Mouse (Mus musculus): ENCODE measurements at regions not wholly inside any gene's neighbourhood (a gene's known extent, or its start where the extent isn't known, plus 50 kb on each side); places are given as distances from the start of the nearest gene placed in this dataset.

DNA sequence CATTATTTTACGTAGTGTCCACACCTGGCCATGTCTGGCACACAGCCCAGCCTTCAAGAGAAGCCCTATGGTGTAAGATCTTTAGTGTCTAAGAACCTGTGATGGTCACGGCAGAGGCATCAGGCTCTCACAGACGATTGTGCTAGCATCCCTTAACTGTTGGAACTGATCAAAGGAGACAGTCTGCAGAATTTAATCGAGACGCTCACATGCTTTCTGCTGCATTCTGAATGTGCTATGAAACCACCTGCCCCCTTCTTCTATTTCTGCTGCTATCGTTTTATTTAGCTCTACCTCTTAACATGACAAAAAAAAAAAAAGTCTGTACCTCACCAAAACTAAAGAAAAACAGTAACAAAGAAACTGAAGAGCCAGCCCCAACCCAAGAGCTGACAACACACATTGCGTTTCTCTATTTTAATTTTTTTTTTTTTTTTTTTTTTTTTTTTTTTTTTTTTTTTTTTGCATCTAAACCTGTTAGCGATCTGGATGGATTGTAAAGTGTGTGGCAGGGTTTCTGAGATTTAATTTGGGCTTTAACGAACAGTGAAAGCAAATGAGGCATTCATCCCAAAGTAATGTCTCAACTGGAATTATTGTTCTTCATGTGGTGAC is 209.6 kb upstream of the Clint1 start:
- Histone ChIP-seq H3K27ac (replicated peaks; ENCODE audit: low read depth, low read length) (no peak overlapping the region), H3K4me2 (ENCODE audit: low read depth, low read length) (no peak overlapping the region), H3K9me3 (replicated peaks; ENCODE audit: control insufficient read depth, low read length) (no peaks in the 10 kb centered on the region), H3K4me3 (ENCODE audit: low read depth, low read length) (no peak overlapping the region), H3K4me1 (ENCODE audit: control insufficient read depth, insufficient read depth, low read length) (no peaks in the 10 kb centered on the region), H3K27me3 (ENCODE audit: control insufficient read depth, insufficient read depth, low read length) (no peaks in the 10 kb centered on the region), H3K36me3 (replicated peaks; ENCODE audit: control insufficient read depth, insufficient read depth, low read depth, low read length) (no peaks in the 10 kb centered on the region), H3K9ac (replicated peaks; ENCODE audit: low read length) (no peak overlapping the region)
- ATAC-seq (replicated peaks; ENCODE audit: insufficient number of reproducible peaks, low FRiP score, low TSS enrichment, low read depth) (no peak), DNase-seq (ENCODE audit: low spot score) (no peak)
- WGBS = 86% methylated on average over 9 of the region's 9 CpGs

DNA sequence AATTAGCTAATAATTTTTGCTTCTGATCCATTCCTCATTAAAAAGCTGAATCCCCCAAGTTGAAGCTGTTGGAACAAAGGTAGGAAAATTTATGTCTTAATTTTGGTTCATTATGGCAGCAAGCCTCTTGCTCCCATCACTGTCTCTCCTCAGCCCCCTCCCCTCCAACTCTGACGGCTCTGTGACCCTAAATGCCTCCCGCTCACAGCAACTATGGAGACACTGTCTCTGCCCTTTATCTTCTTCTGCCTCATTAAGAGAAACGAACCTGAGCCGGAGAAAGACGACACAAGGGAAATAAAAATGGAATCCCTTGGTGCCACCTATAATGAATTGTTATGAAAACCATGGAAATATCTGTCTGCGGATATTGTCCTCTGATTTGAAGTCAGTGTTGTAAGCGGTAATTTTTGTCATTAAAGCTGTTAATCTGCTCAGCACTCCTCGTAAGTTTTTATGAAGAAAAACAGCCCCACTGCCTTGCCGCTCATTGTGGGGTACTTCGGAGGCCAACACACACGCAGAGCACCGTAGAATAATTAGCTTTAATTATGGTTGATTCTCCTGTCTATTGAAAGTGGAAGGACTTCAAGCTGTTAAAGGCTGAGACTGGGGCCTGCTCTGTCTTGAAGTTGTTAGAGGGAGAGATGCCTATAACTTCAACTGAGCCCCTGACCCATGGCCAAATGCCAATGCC is 208.1 kb upstream of the Clint1 start:
- 64% methylated on average over 12 of the region's 12 CpGs for WGBS
- H3K36me3 ChIP-seq (replicated peaks; ENCODE audit: control insufficient read depth, insufficient read depth, low read depth, low read length) = no peaks in the 10 kb centered on the region
- no peak overlapping the region for H3K9ac ChIP-seq (replicated peaks; ENCODE audit: low read length)
- H3K9me3 ChIP-seq (replicated peaks; ENCODE audit: control insufficient read depth, low read length) = no peaks in the 10 kb centered on the region
- no peaks in the 10 kb centered on the region for H3K27me3 ChIP-seq (ENCODE audit: control insufficient read depth, insufficient read depth, low read length)
- H3K4me3 ChIP-seq (ENCODE audit: low read depth, low read length) = no peak overlapping the region
- ATAC-seq (replicated peaks; ENCODE audit: insufficient number of reproducible peaks, low FRiP score, low TSS enrichment, low read depth) = no peak
- DNase-seq (ENCODE audit: low spot score) = no peak
- H3K4me2 ChIP-seq (ENCODE audit: low read depth, low read length) = no peak overlapping the region
- H3K4me1 ChIP-seq (ENCODE audit: control insufficient read depth, insufficient read depth, low read length) = no peaks in the 10 kb centered on the region
- no peak overlapping the region for H3K27ac ChIP-seq (replicated peaks; ENCODE audit: low read depth, low read length)

DNA sequence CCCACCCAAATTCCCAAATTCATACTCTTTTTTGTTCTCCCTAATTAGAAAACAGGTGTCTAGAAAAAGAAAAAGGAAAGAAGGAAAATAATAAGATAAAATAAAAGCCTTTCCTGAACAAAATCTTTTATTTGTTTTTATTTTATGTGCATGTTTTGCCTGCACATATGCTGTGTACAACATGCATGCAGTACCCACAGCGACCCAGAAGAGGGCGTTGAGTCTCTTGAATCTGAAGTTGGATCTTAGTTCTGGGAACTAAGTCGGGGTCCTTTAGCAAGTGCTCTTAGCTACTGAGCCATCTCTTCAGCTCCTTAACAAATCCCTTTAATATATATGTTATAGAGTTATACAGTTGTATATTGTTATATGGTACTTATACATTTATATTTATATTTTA is 206.0 kb upstream of the Clint1 start:
- DNase-seq (ENCODE audit: low spot score) = no peak
- no peak for ATAC-seq (replicated peaks; ENCODE audit: insufficient number of reproducible peaks, low FRiP score, low TSS enrichment, low read depth)
- Histone ChIP-seq H3K4me1 (ENCODE audit: control insufficient read depth, insufficient read depth, low read length) (no peaks in the 10 kb centered on the region), H3K9ac (replicated peaks; ENCODE audit: low read length) (no peak overlapping the region), H3K9me3 (replicated peaks; ENCODE audit: control insufficient read depth, low read length) (no peaks in the 10 kb centered on the region), H3K36me3 (replicated peaks; ENCODE audit: control insufficient read depth, insufficient read depth, low read depth, low read length) (no peaks in the 10 kb centered on the region), H3K27me3 (ENCODE audit: control insufficient read depth, insufficient read depth, low read length) (no peaks in the 10 kb centered on the region), H3K4me2 (ENCODE audit: low read depth, low read length) (no peak overlapping the region), H3K27ac (replicated peaks; ENCODE audit: low read depth, low read length) (no peak overlapping the region), H3K4me3 (ENCODE audit: low read depth, low read length) (no peak overlapping the region)
- 67% methylated on average over 3 of the region's 3 CpGs for WGBS

DNA sequence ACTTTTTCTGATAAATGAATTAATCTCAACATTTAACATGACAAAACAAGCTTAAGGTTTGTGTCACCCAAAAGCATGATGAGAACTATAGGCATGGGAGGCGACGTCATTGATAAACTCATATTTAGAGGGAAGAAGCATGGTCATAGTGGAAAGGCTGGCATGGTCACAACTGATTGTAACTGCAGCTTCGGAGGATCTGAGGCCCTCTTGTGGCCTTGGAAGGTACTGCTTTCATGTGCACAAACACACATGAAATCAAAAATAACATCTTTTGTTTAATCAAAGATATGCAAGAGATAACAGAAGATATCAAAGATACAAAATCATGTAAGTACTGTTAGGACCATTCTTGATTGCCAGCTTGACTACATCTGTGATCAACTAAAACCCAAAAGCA is 204.0 kb upstream of the Clint1 start:
- no peak overlapping the region for H3K9ac ChIP-seq (replicated peaks; ENCODE audit: low read length)
- no peaks in the 10 kb centered on the region for H3K9me3 ChIP-seq (replicated peaks; ENCODE audit: control insufficient read depth, low read length)
- H3K27me3 ChIP-seq (ENCODE audit: control insufficient read depth, insufficient read depth, low read length) = no peaks in the 10 kb centered on the region
- H3K36me3 ChIP-seq (replicated peaks; ENCODE audit: control insufficient read depth, insufficient read depth, low read depth, low read length) = no peaks in the 10 kb centered on the region
- no peaks in the 10 kb centered on the region for H3K4me1 ChIP-seq (ENCODE audit: control insufficient read depth, insufficient read depth, low read length)
- no peak overlapping the region for H3K4me3 ChIP-seq (ENCODE audit: low read depth, low read length)
- no peak overlapping the region for H3K27ac ChIP-seq (replicated peaks; ENCODE audit: low read depth, low read length)
- 67% methylated on average over 3 of the region's 3 CpGs for WGBS
- no peak overlapping the region for H3K4me2 ChIP-seq (ENCODE audit: low read depth, low read length)
- DNase-seq (ENCODE audit: low spot score) (peak; percentile 36), ATAC-seq (replicated peaks; ENCODE audit: insufficient number of reproducible peaks, low FRiP score, low TSS enrichment, low read depth) (no peak)

DNA sequence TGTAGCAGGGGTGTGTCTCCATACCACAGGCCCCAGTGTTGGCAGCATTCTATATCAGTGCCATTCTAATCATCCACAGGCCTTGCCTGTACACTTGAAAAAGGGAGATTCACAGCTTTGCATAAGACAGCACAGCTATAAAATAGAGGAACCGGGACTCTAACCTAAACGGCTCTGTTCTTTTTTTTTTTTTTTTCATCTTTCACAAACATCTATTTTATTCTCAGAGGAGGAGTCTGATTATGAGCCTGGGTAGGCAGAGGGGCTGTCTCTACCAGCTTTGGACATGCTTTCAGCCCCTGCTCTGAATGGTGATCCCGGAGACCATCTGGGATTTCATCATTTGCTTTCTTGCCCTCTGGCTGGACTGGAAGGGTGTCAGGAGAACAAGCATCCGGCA is 195.6 kb upstream of the Clint1 start:
- DNase-seq (ENCODE audit: low spot score) (no peak), ATAC-seq (replicated peaks; ENCODE audit: insufficient number of reproducible peaks, low FRiP score, low TSS enrichment, low read depth) (no peak)
- Histone ChIP-seq H3K27ac (replicated peaks; ENCODE audit: low read depth, low read length) (no peak overlapping the region), H3K4me1 (ENCODE audit: control insufficient read depth, insufficient read depth, low read length) (no peaks in the 10 kb centered on the region), H3K9ac (replicated peaks; ENCODE audit: low read length) (no peak overlapping the region), H3K4me3 (ENCODE audit: low read depth, low read length) (no peak overlapping the region), H3K9me3 (replicated peaks; ENCODE audit: control insufficient read depth, low read length) (no peaks in the 10 kb centered on the region), H3K36me3 (replicated peaks; ENCODE audit: control insufficient read depth, insufficient read depth, low read depth, low read length) (no peaks in the 10 kb centered on the region), H3K4me2 (ENCODE audit: low read depth, low read length) (no peak overlapping the region), H3K27me3 (ENCODE audit: control insufficient read depth, insufficient read depth, low read length) (no peaks in the 10 kb centered on the region)
- 83% methylated on average over 4 of the region's 4 CpGs for WGBS

DNA sequence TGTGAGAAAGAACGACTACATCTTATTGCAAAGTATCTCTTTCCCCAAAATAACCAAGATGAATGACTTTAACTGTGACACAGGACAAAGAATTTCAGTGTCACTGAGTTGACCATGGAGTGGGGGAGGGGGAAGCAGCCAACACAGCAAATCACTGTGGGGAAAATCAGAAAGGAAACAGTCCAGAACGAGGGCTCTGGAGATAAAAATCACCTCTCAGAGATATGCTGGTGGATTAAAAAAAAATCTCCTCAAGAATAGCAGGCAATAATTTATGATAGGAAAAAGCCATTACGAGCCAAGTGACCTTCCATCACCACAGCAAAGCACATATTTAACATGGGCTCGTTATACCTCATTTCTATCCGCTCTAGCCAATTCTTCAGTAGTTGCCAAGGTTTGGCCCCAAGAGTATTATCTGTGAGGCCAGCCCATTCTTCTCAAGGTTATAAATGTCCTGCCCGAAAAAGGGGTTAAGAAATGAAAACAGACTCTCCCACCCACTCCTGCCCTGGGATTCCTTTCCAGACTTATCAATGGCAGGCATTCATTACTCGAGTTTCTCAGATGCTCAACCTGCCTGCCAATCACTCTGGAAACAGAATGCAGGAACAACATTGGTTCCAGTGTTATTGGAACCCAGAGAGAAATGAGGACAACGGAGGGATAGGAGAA is 181.6 kb upstream of the Clint1 start:
- H3K9ac ChIP-seq (replicated peaks; ENCODE audit: low read length) = no peak overlapping the region
- H3K27me3 ChIP-seq (ENCODE audit: control insufficient read depth, insufficient read depth, low read length) = no peaks in the 10 kb centered on the region
- DNase-seq (ENCODE audit: low spot score) (peak; percentile 39), ATAC-seq (replicated peaks; ENCODE audit: insufficient number of reproducible peaks, low FRiP score, low TSS enrichment, low read depth) (no peak)
- H3K36me3 ChIP-seq (replicated peaks; ENCODE audit: control insufficient read depth, insufficient read depth, low read depth, low read length) = no peaks in the 10 kb centered on the region
- WGBS = 22% methylated on average over 8 of the region's 8 CpGs
- no peak overlapping the region for H3K4me2 ChIP-seq (ENCODE audit: low read depth, low read length)
- no peak overlapping the region for H3K4me3 ChIP-seq (ENCODE audit: low read depth, low read length)
- H3K27ac ChIP-seq (replicated peaks; ENCODE audit: low read depth, low read length) = no peak overlapping the region
- H3K9me3 ChIP-seq (replicated peaks; ENCODE audit: control insufficient read depth, low read length) = no peaks in the 10 kb centered on the region
- H3K4me1 ChIP-seq (ENCODE audit: control insufficient read depth, insufficient read depth, low read length) = no peaks in the 10 kb centered on the region

DNA sequence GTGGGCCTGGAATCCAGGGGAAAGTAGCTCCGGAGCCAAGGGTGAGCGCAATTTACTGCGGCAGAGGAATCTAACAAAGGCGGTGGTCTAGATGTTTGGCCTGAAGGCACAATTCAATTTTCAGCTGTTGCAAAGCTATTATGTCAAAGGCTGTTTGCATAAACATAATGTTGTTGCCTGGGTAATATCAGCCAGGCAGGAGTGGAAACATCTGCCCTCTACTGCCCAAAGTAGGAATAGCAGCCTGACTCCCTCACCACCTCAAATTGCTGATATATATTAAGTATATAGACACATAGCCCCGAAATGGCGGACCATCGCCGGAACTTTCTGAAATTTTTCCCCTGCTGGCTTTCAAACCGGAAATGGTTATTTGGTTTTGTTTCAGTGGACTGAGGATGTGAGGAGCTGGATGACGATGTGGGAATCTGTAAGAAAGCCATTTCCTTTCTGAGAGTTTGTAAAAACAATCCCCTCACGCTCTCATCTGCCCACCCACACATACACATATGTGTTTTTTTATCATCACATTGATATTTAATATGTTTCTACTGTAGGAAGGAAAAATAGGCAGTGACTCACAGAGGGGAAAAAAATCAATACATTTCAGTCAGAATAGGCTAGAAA is 173.1 kb upstream of the Clint1 start:
- Histone ChIP-seq H3K27me3 (ENCODE audit: control insufficient read depth, insufficient read depth, low read length) (no peaks in the 10 kb centered on the region), H3K4me3 (ENCODE audit: low read depth, low read length) (no peak overlapping the region), H3K4me2 (ENCODE audit: low read depth, low read length) (no peak overlapping the region), H3K4me1 (ENCODE audit: control insufficient read depth, insufficient read depth, low read length) (no peaks in the 10 kb centered on the region), H3K9ac (replicated peaks; ENCODE audit: low read length) (no peak overlapping the region), H3K27ac (replicated peaks; ENCODE audit: low read depth, low read length) (no peak overlapping the region), H3K36me3 (replicated peaks; ENCODE audit: control insufficient read depth, insufficient read depth, low read depth, low read length) (no peaks in the 10 kb centered on the region), H3K9me3 (replicated peaks; ENCODE audit: control insufficient read depth, low read length) (no peaks in the 10 kb centered on the region)
- 51% methylated on average over 11 of the region's 11 CpGs for WGBS
- ATAC-seq (replicated peaks; ENCODE audit: insufficient number of reproducible peaks, low FRiP score, low TSS enrichment, low read depth) (no peak), DNase-seq (ENCODE audit: low spot score) (peak; percentile 84)

DNA sequence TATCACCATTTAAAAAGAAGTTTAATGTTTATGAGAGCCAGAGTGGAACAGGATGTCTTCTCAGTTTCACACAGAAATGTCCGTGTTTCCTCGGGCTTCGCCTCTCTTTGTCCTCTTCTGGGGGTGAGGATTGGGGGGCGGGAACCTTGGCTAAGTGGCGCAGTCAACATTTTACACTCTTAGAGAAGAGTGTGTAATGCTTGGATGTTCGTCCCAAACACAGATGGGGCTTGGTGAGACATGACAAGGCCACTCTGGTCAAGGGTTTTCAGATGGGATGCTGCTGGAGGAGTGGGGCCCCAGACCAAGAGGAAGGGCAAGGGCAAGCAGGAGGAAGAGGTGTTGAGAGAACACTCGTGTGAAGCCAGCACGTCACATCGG is 172.6 kb upstream of the Clint1 start:
- Histone ChIP-seq H3K27ac (replicated peaks; ENCODE audit: low read depth, low read length) (no peak overlapping the region), H3K9ac (replicated peaks; ENCODE audit: low read length) (no peak overlapping the region), H3K4me1 (ENCODE audit: control insufficient read depth, insufficient read depth, low read length) (no peaks in the 10 kb centered on the region), H3K36me3 (replicated peaks; ENCODE audit: control insufficient read depth, insufficient read depth, low read depth, low read length) (no peaks in the 10 kb centered on the region), H3K4me2 (ENCODE audit: low read depth, low read length) (no peak overlapping the region), H3K4me3 (ENCODE audit: low read depth, low read length) (no peak overlapping the region), H3K9me3 (replicated peaks; ENCODE audit: control insufficient read depth, low read length) (no peaks in the 10 kb centered on the region), H3K27me3 (ENCODE audit: control insufficient read depth, insufficient read depth, low read length) (no peaks in the 10 kb centered on the region)
- WGBS = 85% methylated on average over 9 of the region's 9 CpGs
- ATAC-seq (replicated peaks; ENCODE audit: insufficient number of reproducible peaks, low FRiP score, low TSS enrichment, low read depth) (no peak), DNase-seq (ENCODE audit: low spot score) (no peak)
